Mouse (Mus musculus) embryonic stem cell, embryonic (primary cell): ENCODE results near the gene Hist1h3b.
"Not testable (repeated sequence)": the region's sequence is repeated elsewhere in the genome, so short reads cannot be mapped to it uniquely, and the experiment has no call there.

Experiments used
- CTCF ChIA-PET, 4 experiments: fragments of 300-600 bp in 2 of 4; fragments of 350-600 bp in 2 of 4; sonication (Branson Sonifier 250); formaldehyde crosslinking; loops; one replicate each; lab custom pipeline; 2022; ENCODE audit warnings: inconsistent platforms in 2 of 4; lab: Charles Lee
- POLR2A ChIA-PET, 4 experiments: fragments of 300-600 bp in 2 of 4; fragments of 350-600 bp in 2 of 4; sonication (Branson Sonifier 250); formaldehyde crosslinking; loops; one replicate each; lab custom pipeline; 2022; ENCODE audit warnings: antibody characterized with exemption in 4 of 4, inconsistent platforms in 1 of 4; lab: Charles Lee

The Hist1h3b gene

GRCm38 (mm10) chr13:23768834-23769397 lies 16.8 kb downstream of the Hist1h3b start:
- ChIA-PET POLR2A (interaction anchor here (0.6 to 44.4 kb wide), 22 partner anchors 7 to 1726 kb away, joined by 3 to 2331 read pairs (median 4); partner anchors contain the start of genes Hist1h2ac (in 3 of the 4), Hist1h2bc (in 3 of the 4), Hist1h1c (in 2 of the 4) and Hist1h2bb (in 2 of the 4)), CTCF (interaction anchor here in 1 of 4 experiments (0.6 to 0.7 kb wide), 2 partner anchors 68 to 82 kb away, joined by 3 read pairs; no protein-coding TSS in a partner anchor)

- POLR2A ChIA-PET = interaction anchor here (0.6 to 44.4 kb wide), 17 partner anchors 7 to 1727 kb away, joined by 3 to 2331 read pairs (median 5); partner anchors contain the start of genes Hist1h1c (in 2 of the 4), Hist1h2bb (in 2 of the 4), Hist1h3b (in 2 of the 4) and Hist1h3c (in 2 of the 4)
- CTCF ChIA-PET = not testable (repeated sequence)
Observed at GRCm38 (mm10) chr13:23769613-23770012, 17.5 kb downstream of the Hist1h3b start, which contains the start of gene Trim38. Gene Trim38 (plus strand): TSS chr13:23769913.

DNA sequence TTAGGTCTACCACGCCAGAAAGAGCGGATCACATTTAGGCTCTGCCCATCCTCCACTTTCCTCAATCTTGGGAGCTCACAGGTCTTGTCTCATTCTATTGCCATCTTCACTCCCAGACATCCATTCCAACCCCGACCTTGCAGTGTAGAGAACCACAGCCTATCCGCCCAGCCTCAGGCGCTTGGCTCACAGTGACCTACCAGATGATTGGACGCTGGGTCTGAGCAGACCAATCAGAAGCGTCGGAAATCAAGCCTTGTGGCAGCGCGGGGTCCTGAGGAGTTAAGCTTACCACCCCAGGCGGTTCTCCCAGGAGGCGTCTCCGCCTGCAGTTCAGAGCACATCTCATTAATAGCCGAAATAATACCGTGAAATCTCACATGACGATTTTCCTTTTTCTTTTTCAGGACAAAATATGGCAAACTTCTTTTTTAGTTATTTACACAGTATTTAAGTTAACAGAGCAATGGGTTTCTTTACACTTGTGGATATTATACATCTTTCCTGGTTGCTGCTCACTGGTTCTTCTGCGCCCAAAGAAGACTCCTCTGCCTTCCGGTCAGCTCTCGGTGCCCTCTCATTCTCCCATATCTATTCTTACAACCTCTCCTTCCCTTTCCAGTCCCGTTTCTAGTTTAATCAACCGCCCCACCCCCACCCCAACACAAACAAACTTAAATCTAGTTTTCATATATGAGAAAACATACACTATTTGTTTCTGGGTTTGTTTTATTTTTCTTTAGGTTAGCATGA lies 20.7 kb downstream of the Hist1h3b start:
- CTCF ChIA-PET = interaction anchor here in 2 of 4 experiments (0.6 to 1.3 kb wide), 2 partner anchors 9 to 201 kb away, joined by 3 to 10 read pairs; partner anchors contain the start of gene Hist1h1a (in 1 of the 2)
- POLR2A ChIA-PET = interaction anchor here (0.6 to 44.4 kb wide), 30 partner anchors 8 to 507 kb away, joined by 3 to 2331 read pairs (median 6); partner anchors contain the start of genes Hist1h1a (in 4 of the 4), Hist1h3b (in 4 of the 4), Hist1h1c (in 3 of the 4) and Hist1h2ab (in 3 of the 4)

GRCm38 (mm10) chr13:23778339-23778738 lies 26.3 kb downstream of the Hist1h3b start:
- POLR2A ChIA-PET = interaction anchor here (0.7 to 44.4 kb wide), 19 partner anchors 9 to 620 kb away, joined by 3 to 2331 read pairs (median 5); partner anchors contain the start of genes Hist1h1a (in 3 of the 4), Hist1h2ac (in 3 of the 4), Hist1h2bc (in 3 of the 4) and Hist1h3a (in 3 of the 4)

GRCm38 (mm10) chr13:23779025-23779424 lies 27.0 kb downstream of the Hist1h3b start:
- ChIA-PET POLR2A (interaction anchor here in 3 of 4 experiments (0.7 to 44.4 kb wide), 19 partner anchors 9 to 1217 kb away, joined by 3 to 2331 read pairs (median 5); partner anchors contain the start of genes Hist1h1a (in 3 of the 3), Hist1h3a (in 3 of the 3), Hist1h4a (in 3 of the 3) and Hist1h1c (in 2 of the 3)), CTCF (interaction anchor here in 2 of 4 experiments (0.7 to 1.1 kb wide), 2 partner anchors 13 to 475 kb away, joined by 3 read pairs; no protein-coding TSS in a partner anchor)

More at GRCm38 (mm10) chr13:23778339-23778738, 26.3 kb downstream of the Hist1h3b start:
- CTCF ChIA-PET = interaction anchor here in 1 of 4 experiments (0.7 kb wide), 1 partner anchor 144 kb away, joined by 4 read pairs; no protein-coding TSS in a partner anchor

- ChIA-PET POLR2A (interaction anchor here in 3 of 4 experiments (0.5 to 1.9 kb wide), 11 partner anchors 29 to 1049 kb away, joined by 3 to 16 read pairs (median 4); partner anchors contain the start of genes Hist1h1a (in 3 of the 3), Hist1h3a (in 2 of the 3), Hist1h2ab (in 1 of the 3) and Hist1h3b (in 1 of the 3)), CTCF (interaction anchor here (0.5 to 1.8 kb wide), 54 partner anchors 9 to 1087 kb away, joined by 3 to 12 read pairs (median 4); partner anchors contain the start of genes Hist1h2aa (in 1 of the 4), Hist1h2ba (in 1 of the 4) and Hist1h4c (in 1 of the 4))
Observed at GRCm38 (mm10) chr13:23792520-23792919, 40.5 kb downstream of the Hist1h3b start.

DNA sequence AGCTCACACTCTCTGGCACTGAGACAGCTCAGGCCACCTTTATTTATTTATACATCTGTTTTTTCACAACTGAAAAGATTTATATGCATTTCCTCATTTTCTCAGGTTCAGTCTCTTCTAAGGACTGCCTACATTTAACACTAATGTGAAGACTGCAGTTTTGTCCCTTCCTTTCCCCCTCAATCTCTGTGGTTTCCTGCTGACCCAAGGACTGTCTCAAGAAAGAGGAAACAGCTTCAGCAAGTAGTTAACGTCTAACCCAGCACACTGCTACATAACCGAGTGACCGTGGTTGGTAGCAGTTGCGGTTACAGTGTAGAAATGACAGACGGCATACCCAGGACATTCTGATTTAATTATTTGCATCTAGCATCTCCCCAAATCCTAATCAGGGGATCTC lies 47.3 kb downstream of the Hist1h3b start:
- ChIA-PET POLR2A (interaction anchor here in 1 of 4 experiments (1.6 kb wide), 1 partner anchor 35 kb away, joined by 4 read pairs; no protein-coding TSS in a partner anchor), CTCF (no interaction called here)
